Mouse (Mus musculus): ENCODE measurements around the gene C2cd2l.
A peak's percentile ranks its signal among the peaks of the same experiment; 100 is the strongest.
"Not testable (repeated sequence)": the region's sequence is repeated elsewhere in the genome, so short reads cannot be mapped to it uniquely, and the experiment has no call there.

Gene C2cd2l

DNA sequence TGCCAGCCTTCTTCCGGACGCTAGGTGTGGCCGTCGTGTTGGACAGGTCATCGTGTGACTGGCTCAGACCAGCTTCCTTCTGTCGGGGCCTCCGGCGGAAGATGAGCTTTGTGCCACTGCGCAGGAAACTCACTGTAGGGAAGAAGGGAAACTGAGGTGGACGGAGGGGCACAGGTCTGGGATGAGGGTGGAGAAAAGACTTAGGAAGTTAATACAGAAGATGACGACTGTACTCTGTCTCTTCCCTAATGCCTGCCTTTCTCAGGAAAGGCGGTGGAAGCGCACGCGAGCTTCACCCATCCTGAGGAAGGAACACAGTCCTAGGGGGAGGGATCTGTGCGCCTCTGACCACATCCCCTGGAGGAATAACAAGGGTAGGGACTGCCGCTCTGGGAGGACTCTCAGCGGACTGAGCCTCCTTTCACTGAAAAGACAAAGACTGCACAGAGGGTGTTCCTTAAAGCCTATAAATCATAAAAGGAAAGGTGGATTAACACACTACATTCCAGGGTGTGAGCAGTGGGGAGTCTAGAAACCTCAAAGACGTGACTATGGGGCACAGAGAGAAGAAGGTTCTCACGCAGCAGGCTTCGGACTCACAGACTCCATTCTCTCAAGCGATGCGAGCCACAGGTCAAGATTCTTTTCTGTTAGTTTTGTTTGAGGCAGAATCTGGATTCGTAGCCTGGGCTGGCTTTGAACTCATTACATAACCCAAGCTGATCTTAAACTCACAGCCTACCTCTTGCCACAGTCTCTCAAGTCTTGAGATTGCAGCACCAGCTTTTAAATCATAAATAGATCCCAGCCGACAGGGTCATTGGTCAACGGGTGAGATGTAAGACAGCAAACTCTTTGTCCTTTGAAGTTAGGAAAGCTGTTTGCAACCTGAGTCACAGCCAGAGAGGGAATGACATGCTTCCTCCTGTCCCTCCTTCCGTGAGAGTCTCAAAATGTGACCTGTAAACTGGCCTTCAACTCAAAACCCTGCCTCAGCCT, 8.7 kb downstream of the C2cd2l start:
- peak; percentile 42 for DNase-seq

DNA sequence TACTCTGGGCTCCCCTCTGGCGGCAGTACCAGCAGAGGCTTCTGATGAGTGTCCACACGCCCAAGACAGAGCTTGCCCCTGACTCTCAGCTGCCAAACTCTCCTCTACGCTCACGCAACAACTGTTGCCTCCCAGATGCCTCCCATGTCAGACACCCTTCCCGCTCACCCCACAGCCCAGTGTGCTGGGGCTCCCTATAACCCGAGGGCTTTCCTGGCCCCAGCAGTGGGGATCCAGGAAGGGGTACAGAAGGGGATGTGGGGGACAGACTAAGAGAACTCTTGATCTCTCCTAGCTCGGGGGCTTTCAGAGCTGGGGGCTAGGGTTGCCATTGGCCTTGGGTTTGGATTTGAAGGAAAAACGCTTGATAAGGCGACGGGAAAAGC, 9.3 kb downstream of the C2cd2l start:
- DNase-seq: no peak

DNA sequence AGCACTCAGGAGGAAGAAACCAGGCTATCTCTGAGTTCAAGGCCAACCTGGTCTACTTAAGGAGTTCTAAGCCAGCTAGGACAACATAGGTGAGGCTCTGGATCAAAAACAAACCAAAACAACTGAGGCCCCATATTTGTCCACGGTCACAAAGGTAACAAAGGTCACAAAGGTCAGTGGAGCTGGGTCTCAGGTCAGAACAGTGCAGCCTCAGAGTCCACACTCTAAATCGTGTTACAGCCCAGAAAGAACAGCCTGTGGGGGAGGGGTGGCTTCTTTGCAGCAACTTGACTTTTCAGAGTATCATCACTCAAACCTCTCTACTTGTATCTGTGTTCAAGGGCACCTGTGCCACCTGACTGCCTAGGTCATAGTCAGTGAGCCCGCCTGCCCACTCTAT, 10.3 kb downstream of the C2cd2l start:
- DNase-seq: no peak

DNA sequence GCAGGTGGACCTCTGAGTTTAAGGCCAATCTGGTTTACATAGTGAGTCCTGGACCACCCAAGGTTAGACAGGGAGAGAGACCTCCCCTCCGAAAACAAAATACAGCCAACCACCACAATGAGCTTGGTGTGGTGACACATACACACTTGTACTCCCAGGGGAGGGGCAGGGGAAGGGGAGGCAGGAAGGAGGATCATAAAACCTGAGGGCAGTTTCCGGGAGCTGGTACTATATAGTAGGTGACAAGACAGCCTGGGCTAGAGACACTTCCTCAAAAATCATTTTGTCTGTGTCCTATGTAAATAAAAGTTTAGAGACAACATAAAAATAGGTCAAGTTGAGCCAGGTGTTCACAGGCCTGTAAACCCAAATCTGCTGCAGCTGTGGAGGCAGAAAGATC, 12.8 kb downstream of the C2cd2l start:
- no peak for DNase-seq

DNA sequence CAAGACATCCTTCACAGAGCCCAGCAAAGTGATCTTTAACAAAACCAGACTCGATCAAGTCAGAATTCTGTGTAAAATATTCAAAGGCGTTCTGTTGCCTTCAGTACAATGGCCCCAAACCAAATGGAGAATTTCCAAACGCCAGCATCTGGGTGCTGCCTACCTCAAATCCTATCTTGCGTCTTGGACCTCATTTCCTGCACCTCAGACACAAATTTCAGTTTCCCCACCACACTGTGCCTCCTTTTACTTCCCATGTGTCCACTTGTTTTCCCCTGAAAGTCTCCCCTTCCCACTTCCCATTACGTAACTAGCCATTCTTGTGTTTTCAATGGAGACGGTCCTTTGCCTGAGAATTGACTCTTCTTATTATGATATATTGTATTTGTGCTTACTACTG, 13.6 kb downstream of the C2cd2l start:
- no peak for DNase-seq

DNA sequence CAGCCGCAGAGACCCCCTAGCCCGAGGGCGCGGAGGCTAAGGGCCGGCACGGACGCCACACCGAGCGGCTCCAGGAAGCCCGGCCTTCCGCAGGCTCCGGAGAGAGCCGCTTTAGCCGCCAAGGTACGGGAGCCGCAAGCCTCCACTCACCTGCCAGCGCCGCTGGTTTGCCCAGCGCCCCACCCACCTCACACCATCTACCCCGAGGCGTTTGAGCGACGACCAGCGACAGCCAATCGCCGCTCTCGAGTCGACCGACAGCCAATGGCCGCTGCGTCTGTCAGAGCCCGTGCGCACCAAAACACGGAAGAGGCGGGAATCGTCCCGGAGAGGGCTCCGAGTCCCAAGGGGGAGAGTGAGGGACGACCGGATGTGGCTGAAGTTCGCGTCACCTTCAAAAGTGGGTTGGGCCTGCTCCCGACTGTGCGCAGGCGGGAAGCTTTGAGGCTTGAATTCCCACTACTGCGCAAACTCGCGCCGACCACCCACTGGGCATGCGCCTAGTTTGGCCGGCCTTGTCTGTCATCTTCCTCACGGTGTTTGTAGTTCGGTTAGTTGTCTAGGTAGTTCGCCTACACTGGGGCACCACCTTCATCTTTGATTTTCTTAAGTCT, 14.5 kb downstream of the C2cd2l start, which contains the start of gene Hinfp:
Gene Hinfp (minus strand): TSS at position 206 of the 614 bp plus-strand sequence.
- peak; percentile 98 for DNase-seq

DNA sequence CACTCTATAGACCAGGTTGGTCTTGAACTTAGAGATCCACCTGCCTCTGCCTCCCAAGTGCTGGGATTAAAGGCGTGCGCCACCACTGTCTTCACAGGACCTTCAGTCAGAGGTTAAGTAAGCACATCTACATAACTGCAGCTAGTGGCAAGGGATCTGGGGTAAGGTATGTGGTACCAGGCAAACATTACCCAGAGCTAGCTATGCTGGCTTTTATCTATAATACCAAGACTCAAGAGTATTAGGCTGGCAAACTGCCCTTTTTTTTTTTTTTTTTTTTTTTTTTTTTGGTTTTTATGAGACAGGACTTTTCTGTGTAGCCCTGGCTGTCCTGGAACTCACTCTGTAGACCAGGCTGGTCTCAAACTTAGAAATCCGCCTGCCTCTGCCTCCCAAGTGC, 20.1 kb downstream of the C2cd2l start:
- DNase-seq: not testable (repeated sequence)

DNA sequence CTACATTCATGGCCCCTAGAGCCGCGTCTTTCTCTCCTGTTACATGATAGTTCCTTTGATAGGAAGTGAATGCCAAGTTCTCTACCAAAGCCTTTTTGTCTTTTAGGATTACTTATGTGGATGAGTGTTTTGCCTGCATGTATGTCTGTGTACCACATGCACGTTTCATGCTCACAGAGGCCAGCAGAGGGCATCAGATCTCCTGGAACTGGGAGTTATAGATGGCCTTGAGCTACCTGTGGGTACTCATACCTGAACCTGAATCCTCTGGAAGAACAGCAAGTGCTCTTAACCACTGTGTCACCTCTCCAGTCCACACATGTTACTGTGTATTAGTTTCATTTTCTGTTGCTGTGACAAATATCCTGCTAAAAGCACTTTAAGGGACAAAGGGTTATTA, 27.6 kb downstream of the C2cd2l start:
- peak; percentile 71 for DNase-seq

DNA sequence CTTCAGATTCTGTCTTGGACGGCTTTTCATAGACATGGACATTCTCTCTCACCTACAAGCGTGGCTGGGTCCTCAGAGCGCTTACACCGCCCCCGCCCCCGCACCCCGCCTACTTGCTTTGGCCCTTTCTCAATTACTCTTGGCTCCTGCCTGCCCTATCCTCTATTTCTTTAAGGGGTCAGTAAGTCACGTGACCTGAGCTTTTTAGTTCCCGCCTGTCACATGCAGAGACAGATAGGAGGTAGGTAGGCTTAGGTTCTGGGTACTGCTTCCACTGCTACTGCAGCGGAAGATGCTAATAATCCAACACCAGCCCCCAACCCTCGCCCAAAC, 31.2 kb downstream of the C2cd2l start:
- no peak for DNase-seq

DNA sequence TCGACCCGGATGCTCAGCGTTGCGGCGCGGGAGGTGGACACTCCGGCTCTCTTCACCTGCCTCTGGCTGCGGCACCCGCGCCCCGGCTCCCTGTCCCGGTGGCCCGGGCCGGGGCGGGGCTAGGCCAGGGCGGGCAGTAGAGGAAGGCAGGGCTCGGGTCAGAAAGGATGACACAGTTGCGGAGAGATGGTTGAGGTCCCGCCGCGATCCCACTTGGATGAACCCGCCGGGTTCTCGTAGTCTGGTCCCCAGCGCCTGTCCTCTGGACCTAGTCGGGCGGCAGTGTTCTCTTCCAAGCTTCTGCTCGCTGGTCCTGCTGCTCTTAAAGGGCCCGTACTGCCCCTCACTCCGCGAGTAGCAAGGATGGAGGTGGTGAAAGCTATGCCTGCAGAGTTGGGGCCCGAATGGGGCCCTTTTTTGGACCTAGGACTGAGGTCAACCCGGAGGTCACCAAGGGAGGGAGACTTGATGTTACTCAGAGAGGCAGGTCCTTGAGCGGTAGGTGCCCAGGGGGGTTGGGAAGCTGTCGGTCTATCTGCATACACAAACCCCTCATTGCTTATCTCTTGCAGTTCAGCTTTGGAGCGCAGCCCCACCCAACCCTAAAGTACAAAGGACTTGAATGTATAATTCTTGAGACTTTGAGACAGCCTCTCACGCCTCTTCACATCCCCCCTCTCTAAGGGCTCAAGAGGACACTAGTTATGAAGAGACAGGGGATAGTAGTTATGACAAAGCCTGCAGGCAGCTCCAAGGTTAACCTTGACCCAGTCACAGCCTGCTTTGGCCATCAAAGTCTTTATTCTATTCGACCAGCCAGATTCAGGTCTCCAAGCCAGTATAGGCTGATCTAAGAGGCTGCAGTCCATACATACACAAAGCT, 31.8 kb downstream of the C2cd2l start, which contains the start of gene Abcg4:
Gene Abcg4 (minus strand): TSS at position 540 of the 883 bp plus-strand sequence.
- no peak for DNase-seq

DNA sequence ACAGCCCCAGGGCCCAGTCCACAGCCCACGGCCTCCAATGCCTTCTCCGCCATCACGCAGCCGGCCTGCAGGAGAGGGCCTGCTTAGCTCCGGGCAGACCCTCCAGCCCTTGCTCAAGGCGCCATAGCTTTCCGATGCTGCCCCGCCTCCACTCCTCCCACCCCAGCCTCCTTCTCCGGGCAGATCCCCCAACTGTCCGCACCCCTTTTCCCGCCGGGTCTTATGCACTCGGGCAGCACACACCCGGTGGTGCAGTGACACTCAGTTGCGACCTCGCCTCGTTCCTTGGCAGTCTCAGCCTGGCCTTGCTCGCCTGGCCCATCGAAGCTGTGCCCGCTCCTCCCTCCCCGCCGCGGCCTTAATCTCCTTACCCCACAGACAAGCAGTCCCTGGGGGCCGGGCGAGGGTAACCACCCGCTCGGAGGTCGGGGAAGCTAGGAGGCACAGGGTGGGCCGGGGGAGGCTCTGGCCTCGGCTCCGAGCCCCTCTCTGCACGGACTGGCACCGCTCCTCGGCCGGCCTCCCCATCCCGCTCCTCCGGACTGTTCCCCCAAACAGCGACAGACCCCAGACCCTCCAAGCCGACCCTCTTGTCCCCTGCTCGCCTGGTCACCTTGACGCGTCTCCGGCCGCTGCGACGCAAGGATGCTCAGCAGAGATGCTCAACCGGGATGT, 32.5 kb downstream of the C2cd2l start:
- DNase-seq: peak; percentile 8

DNA sequence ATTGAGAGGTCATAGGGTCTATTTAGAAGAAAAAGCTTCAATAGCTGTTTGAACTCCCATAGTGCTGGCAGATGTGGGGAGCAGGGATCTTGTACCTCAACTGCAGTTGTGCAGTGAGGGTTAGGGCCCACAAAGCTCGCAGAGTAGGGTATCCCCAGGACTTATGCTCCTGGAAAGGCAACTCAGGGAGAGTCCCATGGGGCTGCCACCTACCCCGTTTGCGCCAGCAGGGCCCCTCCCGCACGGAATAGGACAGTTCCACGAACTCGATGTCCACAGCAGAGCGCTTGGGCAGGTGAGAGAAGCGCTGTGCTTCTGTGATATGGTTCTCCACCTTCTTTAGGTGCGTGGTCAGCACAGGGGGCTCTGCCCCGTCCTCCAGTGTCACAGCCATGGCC, 33.1 kb downstream of the C2cd2l start:
- no peak for DNase-seq

DNA sequence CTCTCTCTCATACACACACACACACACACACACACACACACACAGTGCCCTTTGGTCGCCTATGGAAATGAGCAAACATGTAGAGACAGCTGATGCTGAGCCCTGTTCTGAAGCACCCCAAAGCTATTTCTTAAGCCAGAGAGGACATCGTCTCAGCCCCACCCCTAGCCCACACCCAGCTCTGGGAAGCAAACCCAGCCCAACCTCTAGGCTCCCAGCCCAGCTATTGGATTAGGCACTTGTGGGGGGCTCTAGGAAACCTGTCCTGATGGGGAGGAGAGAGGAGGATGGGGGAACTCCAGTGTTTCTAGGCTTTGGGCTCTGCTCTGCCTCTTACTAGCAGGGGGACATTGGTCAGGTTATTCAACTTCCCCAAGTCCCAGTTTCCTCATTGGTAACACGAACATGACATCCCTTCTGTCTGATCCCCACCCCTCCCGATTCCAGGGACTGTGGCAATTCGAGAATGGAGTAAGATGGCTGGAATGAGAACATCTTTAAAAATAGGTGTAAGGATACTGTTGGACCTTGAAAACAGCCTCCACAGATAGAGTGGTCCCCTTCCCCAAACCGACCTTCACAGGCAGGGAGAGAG, 33.7 kb downstream of the C2cd2l start:
- no peak for DNase-seq

DNA sequence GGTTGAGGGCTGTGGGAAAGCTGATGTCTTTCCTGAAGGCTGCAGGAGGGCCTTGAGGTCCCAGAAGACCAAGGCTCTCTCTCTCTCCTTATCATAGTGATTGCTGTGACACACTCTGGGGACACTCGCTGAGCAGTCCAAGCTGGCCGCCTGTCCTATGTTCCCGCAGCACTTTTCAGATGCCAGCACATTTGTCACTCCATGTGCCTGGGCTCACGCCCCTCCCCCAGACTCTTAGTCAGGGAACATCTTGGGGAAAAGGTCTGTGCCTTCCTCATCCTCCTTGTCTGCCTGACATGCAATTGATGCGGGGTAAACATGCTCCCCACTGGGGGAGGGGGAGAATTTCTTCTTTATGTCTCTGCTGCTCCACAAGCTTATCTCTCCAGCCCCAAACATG, 36.9 kb downstream of the C2cd2l start:
- no peak for DNase-seq

DNA sequence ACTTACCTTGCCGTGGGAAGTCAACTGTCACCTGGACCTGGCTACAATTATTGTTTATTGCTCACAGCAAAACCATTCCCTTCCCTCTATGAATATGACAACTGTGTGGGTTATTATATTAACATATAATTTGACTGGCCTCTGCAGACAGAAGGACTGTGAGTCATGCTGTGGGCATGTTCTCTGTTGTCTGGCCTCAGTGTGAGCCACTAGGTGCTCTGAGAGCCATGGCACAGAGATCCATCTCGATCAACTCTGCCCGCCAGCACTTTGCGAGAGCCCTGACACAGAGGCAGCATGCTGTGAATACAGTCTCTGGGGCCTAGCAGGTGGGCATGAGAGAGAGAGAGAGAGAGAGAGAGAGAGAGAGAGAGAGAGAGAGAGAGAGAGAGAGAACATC, 50.1 kb downstream of the C2cd2l start:
- no peak for DNase-seq

DNA sequence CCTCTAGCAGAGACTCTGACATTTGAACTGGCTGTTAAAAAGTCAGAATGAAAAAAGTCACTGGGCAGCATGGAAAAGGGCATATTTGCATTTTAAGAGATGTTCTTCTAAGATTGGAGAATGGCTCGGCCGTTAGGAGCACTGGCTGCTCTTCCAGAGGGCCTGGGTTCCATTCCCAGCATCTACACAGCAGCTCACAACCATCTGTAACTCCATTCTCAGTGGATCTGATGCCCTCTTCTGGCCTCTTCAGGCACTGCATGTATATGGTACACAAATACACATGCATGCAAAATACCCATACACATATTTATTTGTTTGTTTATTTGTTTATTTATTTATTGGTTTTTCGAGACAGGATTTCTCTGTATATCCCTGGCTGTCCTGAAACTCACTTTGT, 51.0 kb downstream of the C2cd2l start:
- DNase-seq: peak; percentile 52

DNA sequence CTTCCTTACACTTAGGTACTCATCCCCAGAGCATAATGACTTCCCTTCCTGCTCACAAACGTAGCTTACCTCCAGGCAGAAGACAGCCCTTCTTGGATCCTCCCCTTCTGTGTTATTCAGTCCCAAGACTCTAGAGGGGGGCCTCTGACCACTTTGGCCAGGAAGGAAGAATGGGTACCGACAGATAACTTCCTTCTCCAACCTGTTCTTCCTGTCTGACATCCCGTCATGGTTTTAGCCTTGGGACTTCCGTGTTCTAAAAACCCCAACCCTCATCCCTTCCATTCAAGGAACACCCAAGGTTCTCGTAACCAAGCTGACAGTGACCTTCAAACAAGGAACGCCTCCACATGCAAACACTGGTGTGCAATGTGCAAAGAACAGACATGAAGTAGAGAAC, 51.7 kb downstream of the C2cd2l start, which contains the start of gene Nlrx1:
Gene Nlrx1 (minus strand): TSS at position 168 of the 400 bp plus-strand sequence.
- DNase-seq: no peak

DNA sequence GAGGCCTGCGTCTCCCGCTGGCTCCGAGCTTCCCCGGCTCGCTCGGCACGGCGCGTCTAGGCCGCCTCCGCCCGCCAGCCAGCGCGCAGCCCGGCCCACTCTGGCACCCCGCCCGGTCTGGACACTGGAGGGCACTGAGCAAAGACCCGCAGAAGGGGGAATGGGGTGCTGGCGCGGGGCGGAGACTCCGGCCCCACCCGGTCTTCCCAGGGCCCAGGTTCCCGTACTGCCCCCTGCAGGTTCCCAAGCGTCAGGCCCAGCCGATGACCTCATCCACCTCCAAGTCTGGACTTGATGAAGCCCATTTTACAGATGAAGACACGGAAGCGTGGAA, 52.1 kb downstream of the C2cd2l start:
- DNase-seq: peak; percentile 95

DNA sequence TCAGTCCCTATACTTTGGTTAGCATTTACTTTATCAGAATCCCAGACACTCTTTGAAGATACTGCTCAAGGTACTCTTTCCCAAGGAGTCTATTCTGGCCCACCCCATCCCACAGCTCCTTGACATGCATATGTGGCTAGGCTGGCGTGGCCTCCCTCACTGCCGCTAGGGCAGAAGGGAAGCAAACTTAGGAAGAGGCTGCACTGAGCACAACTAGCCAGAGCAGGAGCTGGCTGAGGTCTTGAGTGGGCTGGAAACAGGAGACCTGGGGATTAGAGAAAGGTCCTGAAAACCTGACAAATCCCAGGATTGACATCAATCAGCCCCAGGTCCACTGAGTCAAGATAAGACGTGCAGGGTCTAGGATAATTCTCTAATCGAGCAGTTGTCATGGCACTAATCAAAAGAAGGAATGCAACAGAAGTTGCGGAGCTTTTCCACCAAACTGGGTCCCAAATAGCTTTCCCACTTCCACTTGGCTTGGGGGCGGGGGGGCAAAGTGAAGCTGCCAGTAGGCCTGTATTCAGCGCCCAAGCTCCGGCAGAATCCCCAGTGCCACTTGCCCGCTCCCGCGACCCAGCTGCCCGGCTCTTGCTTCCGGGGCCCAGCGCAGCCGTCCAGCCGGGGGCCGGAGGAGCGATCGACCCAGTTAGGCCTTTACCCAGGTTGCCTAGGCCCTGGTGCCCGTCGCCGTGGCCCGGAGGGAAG, 52.6 kb downstream of the C2cd2l start:
- peak; percentile 29 for DNase-seq

DNA sequence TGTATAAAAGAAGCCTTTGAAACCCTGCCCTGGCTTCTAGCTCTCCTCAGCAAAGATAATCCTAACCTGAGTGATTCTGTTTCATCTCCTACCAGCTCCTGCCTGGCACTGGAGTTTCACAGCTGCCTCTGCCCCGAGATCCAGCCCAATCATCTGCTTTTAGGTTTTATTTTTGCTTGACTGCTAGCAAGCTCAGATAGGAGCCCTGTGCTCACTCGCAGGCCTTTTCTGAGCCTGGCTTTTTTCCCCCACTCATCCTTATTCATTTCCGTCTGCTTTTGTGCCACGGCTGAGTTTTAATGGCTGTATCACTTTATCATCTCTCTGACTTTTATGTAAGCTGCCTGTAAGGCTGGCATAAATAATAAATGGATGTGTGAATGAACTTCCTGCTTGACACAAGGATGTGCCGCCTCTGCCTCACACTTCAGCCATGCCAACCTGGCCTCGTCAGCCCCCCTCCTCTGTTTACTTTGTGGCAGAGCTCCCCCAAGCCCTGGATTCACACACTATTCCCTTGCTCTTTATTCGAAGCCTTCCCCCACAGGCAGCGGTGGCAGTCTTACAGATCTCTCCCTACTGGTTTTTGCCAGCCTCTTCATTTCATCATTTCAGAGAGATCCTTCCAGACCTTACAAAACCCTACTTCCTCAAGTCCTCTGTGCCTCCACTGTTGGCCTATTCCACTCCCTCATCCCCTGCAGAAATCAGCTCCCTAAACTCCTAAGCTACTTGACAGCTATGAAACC, 53.4 kb downstream of the C2cd2l start:
- no peak for DNase-seq

DNA sequence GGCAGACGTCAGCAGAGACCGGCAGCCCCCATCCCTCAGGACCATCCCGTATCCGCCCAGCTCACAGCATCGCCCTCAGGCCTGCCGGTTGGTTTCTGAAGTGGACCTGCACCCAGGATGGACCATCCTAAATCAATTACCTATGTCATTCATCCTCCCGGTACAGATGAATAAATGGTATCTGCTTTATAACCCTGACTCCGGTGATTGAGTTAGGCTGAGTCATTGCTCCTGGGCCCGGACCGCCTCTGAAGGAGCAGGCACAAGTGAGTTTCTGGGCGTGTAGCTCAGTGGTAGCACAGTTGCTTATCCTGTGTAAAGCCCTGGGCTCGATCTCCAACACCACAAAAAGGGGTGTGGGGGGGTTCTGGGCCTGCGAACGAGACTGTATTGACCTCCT, 58.7 kb downstream of the C2cd2l start:
- no peak for DNase-seq
